Mouse (Mus musculus) hindbrain, embryonic 14.5 days (tissue): ENCODE results near the gene Cacng8. TPM values are rescaled to one million over a fixed set of nuclear protein-coding genes. Genes with fewer than 3 reads are reported as not detected.

Experiments used
- ATAC-seq: fragments of 200-750 bp; cut with Nextera tagmentation; 2 replicates; pipeline ENCODE4 v1.8.0; 2017; ENCODE audit warnings: moderate number of reproducible peaks, mild to moderate bottlenecking, moderate TSS enrichment, moderate library complexity; ENCODE audit not compliant: low FRiP score
- DNase-seq: peaks from one replicate; pipeline ENCODE4 v3.0.0-alpha.2; 2015; ENCODE audit warnings: low spot score
- H3K27ac ChIP-seq: fragments of 300-500 bp; sonication (generic); 2 replicates; pipeline ENCODE4 v1.5.1; 2014; ENCODE audit warnings: mild to moderate bottlenecking, moderate library complexity
- H3K27me3 ChIP-seq: fragments of 300-500 bp; sonication (generic); 2 replicates; pipeline ENCODE4 v1.6.1; 2014; ENCODE audit warnings: mild to moderate bottlenecking, low read length, mixed read lengths; ENCODE audit not compliant: control insufficient read depth, insufficient read depth
- H3K36me3 ChIP-seq: fragments of 300-500 bp; sonication (generic); replicated peaks from 2 replicates; pipeline ENCODE4 v1.6.1; 2014; ENCODE audit not compliant: control insufficient read depth, insufficient read depth
- H3K4me1 ChIP-seq: fragments of 300-500 bp; sonication (generic); replicated peaks from 2 replicates; pipeline ENCODE4 v1.6.1; 2014; ENCODE audit warnings: antibody characterized with exemption, low read length, mixed read lengths; ENCODE audit not compliant: control insufficient read depth, insufficient read depth
- H3K4me2 ChIP-seq: fragments of 300-500 bp; sonication (generic); replicated peaks from 2 replicates; pipeline ENCODE4 v1.6.1; 2014; ENCODE audit warnings: mild to moderate bottlenecking, moderate library complexity
- H3K4me3 ChIP-seq: fragments of 300-500 bp; sonication (generic); replicated peaks from 2 replicates; pipeline ENCODE4 v1.5.1; 2014; ENCODE audit warnings: mild to moderate bottlenecking, low read length
- H3K9ac ChIP-seq: fragments of 300-500 bp; sonication (generic); 2 replicates; pipeline ENCODE4 v1.6.1; 2014
- H3K9me3 ChIP-seq: fragments of 300-500 bp; sonication (generic); 2 replicates; pipeline ENCODE4 v1.6.1; 2016; ENCODE audit warnings: low read length; ENCODE audit not compliant: control insufficient read depth
- WGBS: fragments of 180-500 bp; shearing (Covaris S2); extraction: QIAGEN DNeasy Blood & Tissue Kit; methylation state at CpG from one replicate; pipeline ENCODE4 v1.1.7; 2014; 5-methylcytosine and 5-hydroxymethylcytosine counted together
- polyA plus RNA-seq: library from polyadenylated mRNA; unstranded; fragments of >200 nt; fragmentation: Nextera tagmentation; extraction: Ambion mirVana; gene quantifications from 2 replicates; pipeline ENCODE4 v1.2.1, GENCODE M21; 2014

Cacng8 gene
- 9.6 and 11.5 TPM in 2 replicates for polyA plus RNA-seq

GRCm38 (mm10) chr7:3390413-3391080 is at the start of gene Cacng8:
Cacng8 (plus strand) TSS chr7:3390683.
- peak within 1 kb of the TSS; percentile 55 for H3K9ac ChIP-seq
- peaks cover 16% of the 10 kb centered on the region for H3K36me3 ChIP-seq
- H3K4me1 ChIP-seq = peaks cover 35% of the 10 kb centered on the region
- no peaks in the 10 kb centered on the region for H3K9me3 ChIP-seq
- H3K27ac ChIP-seq = peak within 1 kb of the TSS; percentile 44
- peak; percentile 11; the same call in 1 of the 2 replicates for ATAC-seq
- H3K27me3 ChIP-seq = no peaks in the 10 kb centered on the region
- peak; percentile 55 for DNase-seq
- peak within 1 kb of the TSS; percentile 68 for H3K4me2 ChIP-seq
- H3K4me3 ChIP-seq = peak within 1 kb of the TSS; percentile 42
- WGBS = 0% methylated on average over 7 of the region's 7 CpGs

GRCm38 (mm10) chr7:3343861-3344260 is 46.6 kb upstream of the Cacng8 start:
- WGBS = 96% methylated on average over 3 of the region's 3 CpGs
- H3K4me2 ChIP-seq = no peak overlapping the region
- H3K27ac ChIP-seq = no peak overlapping the region
- H3K4me3 ChIP-seq = no peak overlapping the region
- no peak overlapping the region for H3K9ac ChIP-seq
- no peaks in the 10 kb centered on the region for H3K4me1 ChIP-seq
- H3K27me3 ChIP-seq = no peaks in the 10 kb centered on the region
- H3K36me3 ChIP-seq = peaks cover 82% of the 10 kb centered on the region
- ATAC-seq = no peak
- H3K9me3 ChIP-seq = no peaks in the 10 kb centered on the region
- DNase-seq = no peak

- Histone ChIP-seq H3K4me1 (no peaks in the 10 kb centered on the region), H3K9me3 (no peaks in the 10 kb centered on the region), H3K36me3 (peaks cover 85% of the 10 kb centered on the region), H3K4me3 (no peak overlapping the region), H3K27ac (no peak overlapping the region), H3K9ac (no peak overlapping the region), H3K4me2 (no peak overlapping the region), H3K27me3 (no peaks in the 10 kb centered on the region)
- DNase-seq (no peak), ATAC-seq (no peak)
- WGBS = 93% methylated on average over 3 of the region's 3 CpGs
Measured at GRCm38 (mm10) chr7:3345301-3345700, 45.2 kb upstream of the Cacng8 start.

GRCm38 (mm10) chr7:3347366-3348287 is 42.9 kb upstream of the Cacng8 start:
- no peak for ATAC-seq

GRCm38 (mm10) chr7:3348326-3348725 is 42.2 kb upstream of the Cacng8 start:
- WGBS = 62% methylated on average over 5 of the region's 5 CpGs
- Histone ChIP-seq H3K9ac (no peak overlapping the region), H3K27me3 (no peaks in the 10 kb centered on the region), H3K27ac (no peak overlapping the region), H3K36me3 (peaks cover 78% of the 10 kb centered on the region), H3K4me3 (no peak overlapping the region), H3K4me2 (no peak overlapping the region), H3K4me1 (no peaks in the 10 kb centered on the region), H3K9me3 (no peaks in the 10 kb centered on the region)
- DNase-seq (no peak), ATAC-seq (no peak)

More at GRCm38 (mm10) chr7:3347366-3348287, 42.9 kb upstream of the Cacng8 start:
- no peak overlapping the region for H3K4me2 ChIP-seq
- no peak overlapping the region for H3K9ac ChIP-seq
- peaks cover 84% of the 10 kb centered on the region for H3K36me3 ChIP-seq
- no peaks in the 10 kb centered on the region for H3K9me3 ChIP-seq
- H3K4me1 ChIP-seq = no peaks in the 10 kb centered on the region
- 35% methylated on average over 20 of the region's 20 CpGs for WGBS
- H3K27me3 ChIP-seq = no peaks in the 10 kb centered on the region
- no peak for DNase-seq
- no peak overlapping the region for H3K27ac ChIP-seq
- H3K4me3 ChIP-seq = no peak overlapping the region

GRCm38 (mm10) chr7:3349775-3350174 is 40.7 kb upstream of the Cacng8 start:
- no peaks in the 10 kb centered on the region for H3K4me1 ChIP-seq
- no peak overlapping the region for H3K4me2 ChIP-seq
- H3K9me3 ChIP-seq = no peaks in the 10 kb centered on the region
- WGBS = 90% methylated on average over 9 of the region's 9 CpGs
- H3K36me3 ChIP-seq = peaks cover 70% of the 10 kb centered on the region
- no peak overlapping the region for H3K27ac ChIP-seq
- H3K27me3 ChIP-seq = no peaks in the 10 kb centered on the region
- no peak for DNase-seq
- H3K4me3 ChIP-seq = no peak overlapping the region
- H3K9ac ChIP-seq = no peak overlapping the region
- ATAC-seq = no peak

- no peak overlapping the region for H3K9ac ChIP-seq
- H3K4me2 ChIP-seq = no peak overlapping the region
- no peak overlapping the region for H3K4me3 ChIP-seq
- peaks cover 65% of the 10 kb centered on the region for H3K36me3 ChIP-seq
- no peaks in the 10 kb centered on the region for H3K27me3 ChIP-seq
- H3K4me1 ChIP-seq = no peaks in the 10 kb centered on the region
- 100% methylated on average over 1 of the region's 1 CpGs for WGBS
- no peak for DNase-seq
- no peak for ATAC-seq
- H3K27ac ChIP-seq = no peak overlapping the region
- H3K9me3 ChIP-seq = no peaks in the 10 kb centered on the region
Measured at GRCm38 (mm10) chr7:3351536-3351935, 38.9 kb upstream of the Cacng8 start.

DNA sequence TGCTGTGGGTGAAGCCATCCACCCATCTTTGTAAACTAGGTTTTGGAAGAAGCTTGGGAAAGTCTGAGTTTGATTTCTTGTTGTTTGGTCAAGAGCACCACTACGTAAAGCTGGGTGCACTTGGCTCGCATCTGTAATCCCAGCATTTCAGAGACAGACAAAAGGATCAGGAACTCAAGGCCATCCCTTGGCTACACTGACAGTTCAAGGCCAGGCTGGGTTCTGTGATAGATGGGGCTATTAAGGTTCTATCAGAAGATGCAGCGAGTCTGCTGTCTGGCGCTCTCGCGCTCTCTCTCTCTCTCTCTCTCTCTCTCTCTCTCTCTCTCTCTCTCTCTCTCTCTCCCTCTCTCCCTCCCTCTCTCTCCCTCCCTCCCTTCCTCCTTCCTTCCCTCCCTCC is 35.6 kb upstream of the Cacng8 start:
- Histone ChIP-seq H3K4me3 (no peak overlapping the region), H3K9ac (no peak overlapping the region), H3K4me1 (no peaks in the 10 kb centered on the region), H3K9me3 (no peaks in the 10 kb centered on the region), H3K4me2 (no peak overlapping the region), H3K27me3 (no peaks in the 10 kb centered on the region), H3K27ac (no peak overlapping the region), H3K36me3 (peaks cover 57% of the 10 kb centered on the region)
- ATAC-seq = no peak
- 92% methylated on average over 6 of the region's 6 CpGs for WGBS
- DNase-seq = no peak

- ATAC-seq (no peak), DNase-seq (no peak)
- Histone ChIP-seq H3K9me3 (no peaks in the 10 kb centered on the region), H3K4me2 (no peak overlapping the region), H3K4me1 (no peaks in the 10 kb centered on the region), H3K36me3 (peaks cover 52% of the 10 kb centered on the region), H3K4me3 (no peak overlapping the region), H3K9ac (no peak overlapping the region), H3K27ac (no peak overlapping the region), H3K27me3 (no peaks in the 10 kb centered on the region; the same call in 1 of the 2 replicates)
- 90% methylated on average over 1 of the region's 1 CpGs for WGBS
Measured at GRCm38 (mm10) chr7:3360678-3361077, 29.8 kb upstream of the Cacng8 start.
